21 mouse cellular contexts compared by ENCODE assay signal in the genomic region with DNA sequence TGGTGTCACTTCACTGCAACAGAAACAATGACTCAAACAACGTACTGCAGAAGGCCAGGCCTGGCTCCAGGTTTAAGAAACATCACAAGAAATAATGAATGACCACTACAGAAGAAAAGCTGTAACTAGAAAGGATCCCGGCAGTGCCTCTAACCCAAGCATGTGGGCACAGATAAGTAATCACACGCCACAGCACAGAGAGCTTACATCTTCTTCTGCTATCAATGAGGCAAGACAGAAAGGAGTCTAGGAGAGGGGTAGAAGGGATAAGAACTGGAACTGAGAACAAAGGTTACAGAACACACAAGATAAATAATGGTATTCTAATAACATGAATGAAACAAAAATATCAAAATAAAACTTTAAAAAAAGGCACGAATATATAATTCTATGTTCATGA. TPM values are rescaled to one million over a fixed set of nuclear protein-coding genes. Genes with fewer than 3 reads are reported as not detected.
"Had no signal": no experiment of that assay in that cellular context is flagged by ENCODE, and none has a peak within 500 bp of the region (broad histone marks: within the 10 kb centered on the region; RNA-seq: fewer than 3 reads in every experiment).

No protein-coding gene starts in this region.

- H3K4me1 ChIP-seq: midbrain, embryonic 13.5 days; stomach, embryonic 15.5 days had no signal

- DNase-seq: kidney, adult 11 months; kidney, adult 9 months; kidney, postnatal 10 days; kidney, postnatal 4 days; lung, embryonic 14.5 days; lung, postnatal 10 days; spleen, adult 18-20 months; thymus, postnatal 36 days had no signal

- H3K4me3 ChIP-seq: layer of hippocampus, adult 2 months; limb, embryonic 15.5 days; midbrain, embryonic 13.5 days; stomach, embryonic 15.5 days had no signal

- H3K4me2 ChIP-seq: limb, embryonic 15.5 days; lung, embryonic 14.5 days; midbrain, embryonic 13.5 days; stomach, embryonic 15.5 days had no signal

- ATAC-seq: midbrain, embryonic 13.5 days had no signal

- H3K27ac ChIP-seq: layer of hippocampus, adult 2 months; limb, embryonic 15.5 days; macrophage; midbrain, embryonic 13.5 days; stomach, embryonic 15.5 days had no signal

- H3K27me3 ChIP-seq: limb, embryonic 15.5 days; midbrain, embryonic 13.5 days; stomach, embryonic 15.5 days had no signal

- H3K9ac ChIP-seq: limb, embryonic 15.5 days; lung, embryonic 14.5 days; midbrain, embryonic 13.5 days; stomach, embryonic 15.5 days had no signal

- H3K9me3 ChIP-seq: limb, embryonic 15.5 days; midbrain, embryonic 13.5 days; stomach, embryonic 15.5 days had no signal

RNA-seq across cellular contexts. Expression of a gene that starts 56.0 kb away (rescaled TPM):
- total RNA-seq: layer of hippocampus, adult 2 months; layer of hippocampus, postnatal 10 days; left cerebral cortex, postnatal 14 days; midbrain, postnatal 0 days had no signal
- polyA plus RNA-seq: intestine, embryonic 14.5 days; limb, embryonic 11.5 days; limb, embryonic 15.5 days; lung, embryonic 14.5 days; macrophage; midbrain, embryonic 13.5 days; midbrain, postnatal 0 days; neural tube, embryonic 14.5 days; stomach, embryonic 15.5 days; testis, adult 2 months; thymus, postnatal 0 days had no signal
